Mouse (Mus musculus) C2C12 (cell line): ENCODE data around the gene Rere.

ENCODE experiments used
- CEBPB ChIP-seq: IDR thresholded peaks from one replicate; pipeline ENCODE4 v1.6.1; 2011; ENCODE audit warnings: low read depth, mild to moderate bottlenecking, control low read depth, moderate library complexity
- CTCF ChIP-seq: IDR thresholded peaks from one replicate; pipeline ENCODE4 v1.5.1; 2011; ENCODE audit not compliant: control insufficient read depth, insufficient read depth, insufficient read length
- FOSL1 ChIP-seq: IDR thresholded peaks from one replicate; pipeline ENCODE4 v1.8.0; 2011; ENCODE audit warnings: mild to moderate bottlenecking, low read length; ENCODE audit not compliant: poor library complexity, insufficient read depth, severe bottlenecking
- MAX ChIP-seq: IDR thresholded peaks from one replicate; pipeline ENCODE4 v1.6.1; 2011; ENCODE audit warnings: mild to moderate bottlenecking, control low read depth
- MYOD1 ChIP-seq: IDR thresholded peaks from one replicate; pipeline ENCODE4 v1.6.1; 2011; ENCODE audit warnings: low read depth; ENCODE audit not compliant: control insufficient read depth, insufficient read length
- USF1 ChIP-seq: IDR thresholded peaks from one replicate; pipeline ENCODE4 v1.6.1; 2011; ENCODE audit warnings: low read depth, mild to moderate bottlenecking, control low read depth, moderate library complexity

DNA sequence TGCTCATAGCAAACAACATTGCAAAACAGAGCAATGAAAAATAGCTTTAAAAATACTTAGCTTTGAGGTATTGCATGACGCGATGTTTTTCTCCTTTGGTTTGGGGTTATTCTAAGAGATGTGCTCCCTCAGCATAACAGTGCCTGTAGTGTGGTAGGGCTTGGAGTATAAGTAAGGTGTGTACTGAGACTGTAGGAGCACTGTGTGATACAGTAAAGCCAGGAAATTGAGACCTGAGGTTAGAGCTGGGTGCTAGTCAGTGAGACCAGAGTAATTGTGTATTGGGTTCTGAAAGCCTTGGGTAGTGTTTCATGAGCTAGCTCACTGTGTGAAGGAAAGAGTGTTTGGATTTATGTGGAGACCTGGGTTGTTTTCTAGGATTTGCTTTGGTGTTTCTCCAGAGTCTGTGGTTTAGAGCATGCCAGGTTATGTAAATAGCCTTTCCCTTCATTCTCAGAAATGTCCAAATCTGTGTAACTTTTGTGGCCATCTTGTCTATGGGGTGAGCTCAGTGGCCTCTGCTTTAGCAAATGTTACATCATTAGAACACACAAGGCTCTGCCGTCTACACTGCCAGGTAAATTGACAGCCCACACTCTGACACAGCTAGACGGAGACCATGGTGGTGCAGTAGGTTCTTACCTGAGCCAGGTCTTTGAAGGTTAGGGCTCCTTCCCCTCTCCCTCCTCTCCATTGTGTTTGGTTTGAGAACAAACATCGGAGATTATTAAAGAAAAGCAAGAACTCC is 152.6 kb downstream of the Rere start:
- TF ChIP-seq CTCF, result no peak
- no peak for TF ChIP-seq CEBPB
- no peak for TF ChIP-seq USF1
- no peak for TF ChIP-seq MYOD1
- no peak for TF ChIP-seq MAX
- TF ChIP-seq FOSL1, result no peak
